Mouse (Mus musculus) hindbrain, embryonic 13.5 days (tissue): Measurements from ENCODE around the gene Esrrg. TPM values are rescaled to one million over a fixed set of nuclear protein-coding genes. Genes with fewer than 3 reads are reported as not detected.

Experiments used
- ATAC-seq: fragments of 200-750 bp; cut with Nextera tagmentation; 2 replicates; pipeline ENCODE4 v1.8.0; 2017; ENCODE audit warnings: moderate TSS enrichment; ENCODE audit not compliant: low FRiP score
- H3K27ac ChIP-seq: fragments of 300-500 bp; sonication (generic); 2 replicates; pipeline ENCODE4 v1.5.1; 2015; ENCODE audit warnings: inconsistent platforms, mild to moderate bottlenecking, moderate library complexity
- H3K27me3 ChIP-seq: fragments of 300-500 bp; sonication (generic); 2 replicates; pipeline ENCODE4 v1.6.1; 2015; ENCODE audit warnings: mild to moderate bottlenecking, inconsistent platforms
- H3K36me3 ChIP-seq: fragments of 300-500 bp; sonication (generic); 2 replicates; pipeline ENCODE4 v1.6.1; 2015; ENCODE audit warnings: mild to moderate bottlenecking, inconsistent platforms
- H3K4me1 ChIP-seq: fragments of 300-500 bp; sonication (generic); replicated peaks from 2 replicates; pipeline ENCODE4 v1.6.1; 2015; ENCODE audit warnings: inconsistent platforms
- H3K4me2 ChIP-seq: fragments of 300-500 bp; sonication (generic); 2 replicates; pipeline ENCODE4 v1.6.1; 2015; ENCODE audit warnings: inconsistent platforms, mild to moderate bottlenecking, moderate library complexity
- H3K4me3 ChIP-seq: fragments of 300-500 bp; sonication (generic); 2 replicates; pipeline ENCODE4 v1.5.1; 2015; ENCODE audit warnings: mild to moderate bottlenecking, inconsistent platforms
- H3K9ac ChIP-seq: fragments of 300-500 bp; sonication (generic); 2 replicates; pipeline ENCODE4 v1.6.1; 2015; ENCODE audit warnings: mild to moderate bottlenecking, inconsistent platforms
- H3K9me3 ChIP-seq: fragments of 300-500 bp; sonication (generic); 2 replicates; pipeline ENCODE4 v1.6.1; 2016; ENCODE audit warnings: inconsistent platforms
- WGBS: fragments of 180-500 bp; shearing (Covaris S2); methylation state at CpG from one replicate; pipeline ENCODE4 v1.1.7; 2015; 5-methylcytosine and 5-hydroxymethylcytosine counted together
- polyA plus RNA-seq: library from polyadenylated mRNA; unstranded; fragments of >200 nt; fragmentation: Nextera tagmentation; extraction: Ambion mirVana; gene quantifications from 2 replicates; pipeline ENCODE4 v1.2.1, GENCODE M21; 2015

Esrrg gene
- 28.4 and 28.9 TPM in 2 replicates for polyA plus RNA-seq

DNA sequence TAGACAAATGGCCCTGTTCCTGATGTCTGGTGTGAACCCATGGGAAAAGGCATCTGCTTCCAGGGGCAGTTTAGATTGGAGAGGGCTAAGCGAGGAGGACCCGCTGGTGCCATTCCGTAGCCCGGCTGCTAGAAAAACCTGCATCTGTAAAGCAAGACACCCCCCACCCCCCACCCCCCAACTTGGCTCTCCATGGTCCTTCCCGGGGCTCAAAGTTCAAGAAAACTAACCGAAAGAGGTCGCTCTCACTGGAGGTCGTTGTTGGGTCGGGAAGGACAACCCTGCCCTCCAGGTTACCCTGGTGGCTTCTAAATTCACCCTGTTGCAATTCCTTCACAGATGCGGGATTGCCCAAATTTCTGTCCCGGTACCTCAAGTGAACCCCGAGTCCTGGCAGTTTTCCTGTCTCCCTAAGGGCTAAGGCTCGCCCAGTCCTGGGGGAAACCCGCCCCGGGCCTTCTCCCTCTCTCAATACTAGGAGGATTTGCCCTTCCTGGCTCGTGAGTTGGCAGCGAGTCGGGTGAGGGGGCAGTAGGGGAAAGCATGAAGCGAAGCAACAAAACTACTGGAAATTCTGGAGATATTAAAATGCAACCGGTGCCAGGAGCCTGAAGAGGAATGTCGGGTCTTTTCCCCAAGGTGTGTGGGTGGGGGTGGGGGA is at the start of gene Esrrg:
Gene Esrrg (plus strand): TSS at position 531 of the 661 bp plus-strand sequence.
- Histone ChIP-seq H3K4me2 (peak within 1 kb of the TSS; percentile 81), H3K4me3 (peak within 1 kb of the TSS; percentile 44), H3K27ac (no peak within 1 kb of the TSS), H3K36me3 (no peaks in the 10 kb centered on the region), H3K27me3 (peaks cover 85% of the 10 kb centered on the region), H3K9ac (peak within 1 kb of the TSS; percentile 70), H3K4me1 (peaks cover 64% of the 10 kb centered on the region), H3K9me3 (no peaks in the 10 kb centered on the region)
- WGBS = under 1% methylated on average over 21 of the region's 21 CpGs
- ATAC-seq = no peak

DNA sequence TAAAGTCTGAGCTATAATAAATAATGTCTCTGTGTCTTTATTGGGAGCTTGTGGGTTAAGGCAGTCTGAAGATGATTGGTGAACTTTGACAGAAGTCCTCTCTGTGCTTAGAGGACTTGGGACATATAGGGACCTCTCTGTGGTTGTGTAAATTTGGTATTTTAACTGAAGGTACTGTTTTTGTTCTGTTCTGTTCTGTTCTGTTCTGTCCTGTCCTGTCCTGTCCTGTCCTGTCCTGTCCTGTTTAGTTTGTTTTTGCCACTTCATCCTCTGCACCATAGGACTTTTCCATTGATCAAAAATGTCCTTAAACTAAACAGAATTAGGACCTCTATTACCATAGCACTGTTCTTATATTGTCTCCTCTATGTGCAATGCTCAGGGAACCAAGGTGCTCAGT is 24.6 kb upstream of the Esrrg start:
- H3K4me3 ChIP-seq = no peak overlapping the region
- H3K9ac ChIP-seq = no peak overlapping the region
- ATAC-seq = no peak
- no peaks in the 10 kb centered on the region for H3K9me3 ChIP-seq
- H3K4me1 ChIP-seq = no peaks in the 10 kb centered on the region
- H3K27ac ChIP-seq = no peak overlapping the region
- H3K27me3 ChIP-seq = no peaks in the 10 kb centered on the region
- H3K36me3 ChIP-seq = no peaks in the 10 kb centered on the region
- no peak overlapping the region for H3K4me2 ChIP-seq

DNA sequence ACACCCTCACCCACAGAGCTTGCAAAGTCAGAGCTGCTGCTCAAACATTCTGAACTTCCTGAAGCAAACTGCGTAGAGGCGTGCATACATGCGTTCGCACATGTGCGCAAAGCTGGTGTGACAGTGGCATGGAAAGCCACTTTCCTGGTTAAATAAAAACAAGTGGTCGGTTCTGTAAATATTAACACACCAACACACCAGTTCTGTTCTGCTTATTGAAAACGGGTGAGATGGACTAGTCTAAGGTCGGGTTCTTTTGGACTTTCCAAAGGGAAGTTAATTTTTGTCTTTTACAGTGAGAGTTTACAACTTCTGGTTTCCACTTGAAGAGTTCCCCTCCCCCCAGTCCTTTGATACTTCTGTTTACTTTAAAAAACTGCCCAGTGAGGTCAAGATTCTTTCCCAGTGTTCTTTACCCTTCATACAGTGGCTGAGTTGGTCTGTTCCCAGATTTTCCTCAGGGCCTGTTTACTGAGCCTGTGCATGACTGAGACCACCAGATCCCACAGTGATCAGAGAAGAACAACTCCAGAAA is 22.0 kb upstream of the Esrrg start:
- no peak for ATAC-seq
- no peaks in the 10 kb centered on the region for H3K9me3 ChIP-seq
- H3K4me2 ChIP-seq = no peak overlapping the region
- H3K27me3 ChIP-seq = no peaks in the 10 kb centered on the region
- WGBS = 88% methylated on average over 8 of the region's 8 CpGs
- no peaks in the 10 kb centered on the region for H3K36me3 ChIP-seq
- no peak overlapping the region for H3K4me3 ChIP-seq
- no peaks in the 10 kb centered on the region for H3K4me1 ChIP-seq
- no peak overlapping the region for H3K27ac ChIP-seq
- no peak overlapping the region for H3K9ac ChIP-seq

DNA sequence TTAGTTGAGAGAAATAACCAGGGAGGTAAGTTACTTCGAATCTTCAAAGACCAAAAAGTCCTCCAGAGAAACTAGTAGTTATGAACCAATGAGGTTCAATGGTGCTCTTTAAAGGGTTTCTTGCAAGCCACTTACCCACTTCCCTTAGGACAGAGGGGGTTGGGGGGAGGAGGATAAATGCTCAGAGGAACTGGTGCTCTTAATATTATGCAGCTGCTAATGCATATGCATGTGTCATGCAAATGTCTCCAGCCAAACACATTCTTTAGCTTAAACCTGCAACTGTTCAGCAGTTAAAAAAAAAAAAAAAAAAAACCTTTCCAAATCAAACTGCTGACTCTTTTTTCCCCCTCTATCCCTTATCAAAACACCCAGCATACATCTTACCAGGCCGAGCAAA is 5.6 kb upstream of the Esrrg start:
- Histone ChIP-seq H3K9me3 (0 out of 2 replicates have a peak, but pooled peaks cover 3% of the 10 kb centered on the region), H3K9ac (no peak overlapping the region), H3K27ac (no peak overlapping the region), H3K4me1 (peaks cover 46% of the 10 kb centered on the region), H3K4me2 (no peak overlapping the region), H3K4me3 (no peak overlapping the region), H3K27me3 (peaks cover 53% of the 10 kb centered on the region), H3K36me3 (no peaks in the 10 kb centered on the region)
- 48% methylated on average over 2 of the region's 2 CpGs for WGBS
- ATAC-seq = no peak

DNA sequence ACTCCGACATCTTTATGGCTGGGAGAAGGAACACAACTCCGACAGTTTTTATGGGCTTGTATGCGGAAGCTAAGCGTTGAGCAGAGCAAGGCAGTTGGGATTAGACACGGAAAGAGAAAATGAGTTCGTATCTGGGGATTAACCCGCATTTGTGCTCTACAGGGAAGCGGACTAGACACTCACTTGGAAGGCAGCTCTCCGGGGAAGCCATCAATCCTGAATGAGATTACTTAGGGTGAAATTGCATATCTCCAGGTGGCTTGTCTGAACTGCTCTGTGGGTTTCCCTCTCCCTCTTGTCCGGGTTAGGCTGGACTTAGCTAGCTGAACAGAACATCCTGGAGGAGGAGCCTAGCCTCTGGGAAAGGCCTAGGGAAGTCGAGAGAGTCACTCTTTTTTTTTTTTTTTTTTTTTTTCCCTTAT is 4.5 kb upstream of the Esrrg start:
- H3K27me3 ChIP-seq = peaks cover 64% of the 10 kb centered on the region

DNA sequence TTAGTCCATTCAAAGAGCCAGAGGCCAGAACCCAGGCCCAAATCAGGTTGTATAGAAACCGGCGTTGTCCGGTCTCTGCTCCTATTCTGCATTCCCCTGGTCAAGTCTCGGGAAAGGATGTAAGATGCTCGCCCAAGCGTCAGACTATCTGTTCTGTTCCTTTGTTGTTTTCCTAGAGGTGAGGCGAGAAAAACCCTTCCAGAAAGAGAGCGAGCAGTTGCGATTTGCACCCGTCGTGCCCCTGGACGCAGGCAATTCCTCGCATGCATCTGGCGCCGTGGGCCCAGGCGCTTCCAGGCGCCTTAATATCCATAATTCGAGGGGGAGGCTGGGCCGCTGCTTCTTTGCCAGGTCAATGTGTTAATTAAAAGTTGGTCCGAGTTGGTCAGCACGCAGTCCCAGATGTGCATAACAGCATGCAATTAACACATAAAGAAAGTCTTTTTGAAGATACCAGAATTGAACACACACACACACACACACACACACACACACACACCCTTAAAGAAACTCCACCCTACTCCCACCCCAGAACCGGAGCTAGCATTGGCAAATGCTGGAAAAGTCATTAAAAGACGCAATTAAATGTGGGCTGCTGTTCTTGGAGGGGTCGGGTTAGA is 3.8 kb upstream of the Esrrg start:
- H3K36me3 ChIP-seq = no peaks in the 10 kb centered on the region
- H3K9ac ChIP-seq = no peak overlapping the region; the same call in 1 of the 2 replicates
- peaks cover 64% of the 10 kb centered on the region for H3K4me1 ChIP-seq
- peaks cover 68% of the 10 kb centered on the region for H3K27me3 ChIP-seq
- no peak overlapping the region for H3K27ac ChIP-seq
- 0 out of 2 replicates have a peak, but pooled peaks cover 3% of the 10 kb centered on the region for H3K9me3 ChIP-seq
- H3K4me3 ChIP-seq = peak overlapping the region; percentile 26
- ATAC-seq = no peak
- H3K4me2 ChIP-seq = peak overlapping the region; percentile 54
- 2% methylated on average over 24 of the region's 24 CpGs for WGBS

More for the DNA sequence above, 4.5 kb upstream of the Esrrg start:
- H3K9ac ChIP-seq = no peak overlapping the region
- H3K36me3 ChIP-seq = no peaks in the 10 kb centered on the region
- no peak overlapping the region for H3K4me3 ChIP-seq
- H3K4me2 ChIP-seq = 0 out of 2 replicates have a peak overlapping the region, but pooled peaks have one; percentile 54
- WGBS = 4% methylated on average over 11 of the region's 11 CpGs
- no peak overlapping the region for H3K27ac ChIP-seq
- 0 out of 2 replicates have a peak, but pooled peaks cover 3% of the 10 kb centered on the region for H3K9me3 ChIP-seq
- no peak for ATAC-seq
- peaks cover 56% of the 10 kb centered on the region for H3K4me1 ChIP-seq

DNA sequence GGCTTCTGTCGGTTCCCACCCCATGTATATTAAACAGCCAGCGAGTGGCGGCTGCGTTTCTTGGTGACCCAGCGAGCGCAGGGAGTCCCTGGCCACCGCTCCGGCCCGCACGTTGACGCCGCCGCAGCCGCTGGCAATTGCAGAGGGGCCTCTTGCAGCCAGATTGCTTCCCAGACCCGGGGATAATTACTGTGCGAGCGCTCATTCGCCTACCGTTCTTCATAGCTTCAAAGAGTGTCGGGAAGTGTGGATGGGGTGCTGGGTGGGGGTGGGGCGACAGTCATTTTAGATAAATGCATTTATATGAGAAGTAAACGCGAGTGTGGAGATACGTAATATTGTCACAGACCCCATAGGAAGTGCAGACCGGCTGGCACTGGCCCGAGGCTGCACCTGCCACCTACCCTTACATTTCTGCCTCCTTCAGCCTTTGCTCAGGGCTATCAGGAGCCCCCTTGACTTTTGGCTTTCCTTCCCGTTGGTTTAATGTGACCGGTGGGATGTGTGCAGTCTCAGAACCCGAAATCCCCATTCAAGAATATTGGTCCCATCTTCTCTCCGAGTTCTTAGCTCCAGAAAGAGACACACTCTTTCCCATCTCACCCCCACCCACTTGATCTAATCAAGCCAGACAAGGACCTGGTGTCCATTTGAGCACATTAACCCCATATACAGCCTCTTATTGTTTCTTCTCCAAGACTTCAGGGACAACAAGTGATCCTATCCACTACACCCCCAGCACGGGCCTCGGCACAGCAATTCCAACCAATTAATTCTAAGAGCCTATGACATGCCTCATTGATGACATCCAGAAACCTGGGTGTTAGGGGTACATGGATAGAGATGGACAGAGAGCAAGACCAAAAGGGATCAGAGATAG is 3.0 kb upstream of the Esrrg start:
- Histone ChIP-seq H3K4me3 (peak overlapping the region; percentile 26), H3K27me3 (peaks cover 76% of the 10 kb centered on the region), H3K4me2 (peak overlapping the region; percentile 54), H3K36me3 (no peaks in the 10 kb centered on the region), H3K9ac (no peak overlapping the region; the same call in 1 of the 2 replicates), H3K4me1 (peaks cover 67% of the 10 kb centered on the region), H3K9me3 (0 out of 2 replicates have a peak, but pooled peaks cover 3% of the 10 kb centered on the region), H3K27ac (peak overlapping the region; percentile 8; the same call in 1 of the 2 replicates)
- peak; percentile 40; the same call in 1 of the 2 replicates for ATAC-seq
- WGBS = 2% methylated on average over 32 of the region's 32 CpGs

DNA sequence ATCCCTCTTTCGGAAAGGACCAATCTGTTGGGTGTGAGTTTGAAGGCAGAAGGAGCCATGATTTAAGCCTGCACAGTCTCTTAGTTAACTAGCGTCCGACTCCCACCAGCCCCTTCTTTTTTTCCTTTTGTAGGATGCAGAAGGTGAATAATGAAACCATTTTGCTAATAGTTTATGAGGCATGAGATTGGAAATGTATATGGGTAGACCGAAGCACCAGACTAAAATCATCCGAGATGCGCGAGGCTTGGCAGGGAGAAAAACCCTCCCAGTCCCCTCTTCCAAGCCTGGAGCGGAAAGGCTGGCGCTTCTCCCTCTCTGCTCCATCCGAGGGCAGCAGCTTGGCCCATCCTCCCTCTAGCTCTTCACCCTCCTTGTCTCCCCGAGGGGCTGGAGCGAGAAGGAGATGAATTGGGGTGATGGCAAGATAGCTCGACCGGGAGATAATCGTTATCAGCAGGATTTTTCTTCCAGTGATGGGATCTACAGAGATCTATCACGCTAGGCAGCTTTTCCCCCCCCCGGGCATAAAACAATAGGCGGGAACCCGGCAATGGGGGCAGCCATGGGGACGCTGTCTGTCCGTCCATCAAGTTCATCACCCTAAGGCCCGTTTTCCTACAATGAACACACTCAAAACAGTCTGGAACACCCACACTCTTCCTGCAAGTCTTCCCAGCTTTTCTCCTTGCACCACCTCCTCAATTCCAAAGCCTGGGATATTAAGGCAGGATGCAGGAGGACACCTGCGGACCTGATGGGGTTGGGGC is 2.1 kb upstream of the Esrrg start:
- no peak for ATAC-seq
- H3K9me3 ChIP-seq = no peaks in the 10 kb centered on the region
- H3K4me2 ChIP-seq = peak overlapping the region; percentile 81
- 1% methylated on average over 23 of the region's 23 CpGs for WGBS
- H3K27ac ChIP-seq = no peak overlapping the region; the same call in 1 of the 2 replicates
- H3K4me1 ChIP-seq = peaks cover 67% of the 10 kb centered on the region
- H3K27me3 ChIP-seq = peaks cover 84% of the 10 kb centered on the region
- no peak overlapping the region for H3K4me3 ChIP-seq
- H3K36me3 ChIP-seq = no peaks in the 10 kb centered on the region
- no peak overlapping the region for H3K9ac ChIP-seq

DNA sequence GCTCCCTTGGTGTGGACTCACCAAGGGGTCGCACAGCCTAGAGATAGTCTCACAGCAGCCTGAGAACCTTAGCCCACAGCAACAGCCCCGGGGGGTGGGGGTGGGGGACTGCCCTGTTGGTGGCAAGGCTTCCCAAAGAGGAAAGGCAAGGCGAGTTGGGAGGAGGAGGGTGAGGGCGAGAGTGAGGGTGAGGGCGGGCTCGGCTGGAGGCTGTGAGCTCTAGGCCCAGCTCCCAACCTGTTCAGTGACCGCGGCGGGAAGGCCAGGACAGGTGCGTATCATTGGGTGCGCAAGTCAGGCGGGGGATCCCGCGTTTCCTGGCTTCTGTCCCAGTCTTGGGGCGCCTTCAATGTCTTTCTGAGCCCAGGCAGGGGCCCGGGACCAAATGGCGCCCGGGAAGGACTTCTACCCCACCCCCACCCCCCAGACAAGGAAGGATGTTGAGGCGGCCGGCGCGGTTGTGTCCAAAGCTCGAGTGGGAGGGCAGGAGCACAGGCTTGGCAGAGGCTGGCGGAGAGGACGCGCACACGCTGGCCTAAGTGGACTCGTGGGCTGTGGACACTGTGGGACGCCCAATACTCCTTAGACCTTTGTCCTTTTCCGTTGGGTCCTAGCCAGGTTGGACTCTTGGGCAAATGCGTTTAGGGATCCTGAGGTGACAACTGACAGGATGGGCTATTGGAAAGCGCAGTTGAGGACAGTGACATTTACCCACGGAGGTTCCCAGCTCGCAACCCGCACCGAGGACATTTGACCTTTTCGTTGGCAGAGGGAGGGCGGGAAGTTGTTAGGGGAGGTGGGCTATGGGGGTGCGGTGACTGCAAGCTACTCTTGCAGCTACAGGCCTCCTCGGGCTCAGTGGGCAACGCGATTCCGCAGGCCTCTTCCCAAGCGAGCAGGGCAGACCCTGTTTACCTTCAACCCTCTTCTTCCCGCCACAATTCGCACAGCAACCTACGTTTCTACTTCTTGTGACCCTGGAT is 1.2 kb upstream of the Esrrg start:
- ATAC-seq = no peak
- Histone ChIP-seq H3K4me1 (peaks cover 67% of the 10 kb centered on the region), H3K27me3 (peaks cover 88% of the 10 kb centered on the region)

DNA sequence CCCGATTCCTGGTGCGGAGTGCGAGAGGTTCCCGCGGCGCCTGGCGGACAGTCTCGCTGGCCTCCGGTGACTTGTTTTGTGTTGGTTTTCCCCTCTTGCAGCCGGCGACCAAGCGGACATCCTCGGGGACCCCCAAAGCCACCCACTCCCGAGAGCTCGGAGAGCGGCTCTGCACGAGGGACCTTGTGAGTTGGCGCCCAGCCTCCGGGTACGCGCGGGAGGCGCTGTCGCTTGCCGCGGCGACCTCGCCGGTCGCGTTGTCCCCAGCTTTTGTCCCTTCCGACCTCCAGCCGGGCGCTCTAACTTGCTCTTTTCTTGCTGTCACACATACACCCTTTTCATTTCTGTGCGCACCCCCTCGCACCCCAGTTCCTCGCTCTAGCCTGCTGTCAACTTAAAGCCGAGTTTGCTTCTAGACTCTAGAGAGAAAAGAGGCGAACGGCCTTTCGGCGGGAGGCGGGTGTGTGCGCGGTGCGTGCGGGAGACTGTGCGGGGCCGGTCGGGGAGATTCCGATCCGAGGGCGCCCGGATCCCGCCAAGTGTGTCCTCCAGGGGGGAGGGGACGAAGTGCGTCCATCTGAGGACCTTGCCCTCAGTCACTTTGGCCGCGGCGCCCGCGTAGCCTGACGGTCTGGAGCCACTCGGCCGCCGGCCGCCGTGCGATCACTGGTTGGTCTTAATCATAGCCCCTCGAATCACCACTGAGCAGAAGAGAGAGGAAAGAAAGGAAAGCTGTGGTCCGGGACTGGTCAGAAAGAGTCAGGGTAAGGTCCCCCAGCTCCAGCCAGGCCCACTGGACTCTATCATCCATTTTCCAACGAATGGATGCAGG is 646 bp downstream of the Esrrg start:
- Histone ChIP-seq H3K4me3 (peak overlapping the region; percentile 44), H3K27ac (no peak overlapping the region), H3K9ac (peak overlapping the region; percentile 70), H3K4me2 (peak overlapping the region; percentile 81), H3K36me3 (no peaks in the 10 kb centered on the region), H3K27me3 (peaks cover 78% of the 10 kb centered on the region), H3K9me3 (no peaks in the 10 kb centered on the region), H3K4me1 (peaks cover 58% of the 10 kb centered on the region)
- under 1% methylated on average over 72 of the region's 72 CpGs for WGBS
- ATAC-seq = 0 out of 2 replicates have a peak, but pooled peaks have one; percentile 25

More for the DNA sequence above, 1.2 kb upstream of the Esrrg start:
- H3K4me3 ChIP-seq = no peak overlapping the region; the same call in 1 of the 2 replicates
- no peaks in the 10 kb centered on the region for H3K36me3 ChIP-seq
- no peak overlapping the region for H3K27ac ChIP-seq
- WGBS = 2% methylated on average over 47 of the region's 47 CpGs
- H3K9ac ChIP-seq = no peak overlapping the region
- peak overlapping the region; percentile 81 for H3K4me2 ChIP-seq
- H3K9me3 ChIP-seq = no peaks in the 10 kb centered on the region
